Mouse (Mus musculus) ES-Bruce4 (cell line): ENCODE measurements around the gene Timm29. TPM values are rescaled to one million over a fixed set of nuclear protein-coding genes. Genes with fewer than 3 reads are reported as not detected.

Experiments used
- H3K27ac ChIP-seq: 2 replicates; pipeline ENCODE4 v1.5.1; 2012; ENCODE audit warnings: low read length, inconsistent platforms; ENCODE audit not compliant: insufficient read depth
- H3K27me3 ChIP-seq: 2 replicates; pipeline ENCODE4 v1.6.1; 2012; ENCODE audit warnings: mild to moderate bottlenecking, low read length, inconsistent platforms; ENCODE audit not compliant: control insufficient read depth, poor library complexity, insufficient read depth, severe bottlenecking
- H3K36me3 ChIP-seq: 2 replicates; pipeline ENCODE4 v1.6.1; 2012; ENCODE audit warnings: inconsistent platforms, mild to moderate bottlenecking, low read length, moderate library complexity; ENCODE audit not compliant: control insufficient read depth, poor library complexity, insufficient read depth, severe bottlenecking
- H3K4me1 ChIP-seq: one replicate; pipeline ENCODE4 v1.8.1; 2011; ENCODE audit warnings: low read length; ENCODE audit not compliant: control insufficient read depth, insufficient read depth
- H3K4me3 ChIP-seq: 2 replicates; pipeline ENCODE4 v1.5.1; 2011; ENCODE audit warnings: low read depth, mild to moderate bottlenecking, low read length
- H3K9ac ChIP-seq: 2 replicates; pipeline ENCODE4 v1.6.1; 2012; ENCODE audit warnings: low read depth, mild to moderate bottlenecking, inconsistent platforms; ENCODE audit not compliant: poor library complexity, severe bottlenecking
- H3K9me3 ChIP-seq: replicated peaks from 2 replicates; pipeline ENCODE4 v1.6.1; 2012; ENCODE audit warnings: mild to moderate bottlenecking, low read length, inconsistent platforms; ENCODE audit not compliant: control insufficient read depth, poor library complexity, insufficient read depth, severe bottlenecking
- CTCF ChIP-seq: IDR thresholded peaks from one replicate; pipeline ENCODE4 v1.8.1; 2011; ENCODE audit warnings: low read depth, low read length
- EP300 ChIP-seq: IDR thresholded peaks from 2 replicates; pipeline ENCODE4 v1.6.1; 2011; ENCODE audit warnings: low read depth, low read length; ENCODE audit not compliant: insufficient read depth
- POLR2A ChIP-seq: IDR thresholded peaks from one replicate; pipeline ENCODE4 v1.8.1; 2011; ENCODE audit warnings: low read length; ENCODE audit not compliant: insufficient read depth
- polyA plus RNA-seq: library from polyadenylated mRNA; stranded (reverse); fragments of >200 nt; gene quantifications from 2 replicates; pipeline ENCODE4 v1.2.4, GENCODE M21; 2011; ENCODE audit warnings: low read depth; ENCODE audit not compliant: missing spikeins, insufficient read depth, insufficient read length

Timm29 gene
- polyA plus RNA-seq, 1 experiment = 19.2 TPM

- peaks cover 41% of the 10 kb centered on the region for H3K36me3 ChIP-seq
- TF ChIP-seq EP300 (no peak), CTCF (no peak), POLR2A (no peak)
- H3K9me3 ChIP-seq = no peaks in the 10 kb centered on the region
- no peak overlapping the region for H3K9ac ChIP-seq
- H3K27me3 ChIP-seq = no peaks in the 10 kb centered on the region
- H3K4me3 ChIP-seq = no peak overlapping the region
- peak overlapping the region; percentile 17; the same call in 1 of the 2 replicates for H3K27ac ChIP-seq
- H3K4me1 ChIP-seq = no peaks in the 10 kb centered on the region
Measured at GRCm38 (mm10) chr9:21574012-21574801, 18.3 kb upstream of the Timm29 start.

- no peak for TF ChIP-seq POLR2A
- no peak overlapping the region for H3K9ac ChIP-seq
- H3K27ac ChIP-seq = no peak overlapping the region
- H3K36me3 ChIP-seq = peaks cover 44% of the 10 kb centered on the region
- H3K27me3 ChIP-seq = no peaks in the 10 kb centered on the region
- H3K9me3 ChIP-seq = no peaks in the 10 kb centered on the region
- H3K4me3 ChIP-seq = no peak overlapping the region
- no peaks in the 10 kb centered on the region for H3K4me1 ChIP-seq
Measured at GRCm38 (mm10) chr9:21575253-21575652, 17.3 kb upstream of the Timm29 start.

- H3K36me3 ChIP-seq = peaks cover 40% of the 10 kb centered on the region
Measured at GRCm38 (mm10) chr9:21576286-21576685, 16.2 kb upstream of the Timm29 start.

GRCm38 (mm10) chr9:21578226-21578625 is 14.3 kb upstream of the Timm29 start:
- H3K4me3 ChIP-seq = no peak overlapping the region
- no peaks in the 10 kb centered on the region for H3K4me1 ChIP-seq
- H3K27ac ChIP-seq = no peak overlapping the region
- H3K9ac ChIP-seq = no peak overlapping the region
- H3K36me3 ChIP-seq = peaks cover 41% of the 10 kb centered on the region
- TF ChIP-seq CTCF (no peak), EP300 (no peak), POLR2A (no peak)
- H3K27me3 ChIP-seq = no peaks in the 10 kb centered on the region
- H3K9me3 ChIP-seq = no peaks in the 10 kb centered on the region

More at GRCm38 (mm10) chr9:21576286-21576685, 16.2 kb upstream of the Timm29 start:
- no peaks in the 10 kb centered on the region for H3K27me3 ChIP-seq
- no peak overlapping the region for H3K9ac ChIP-seq
- TF ChIP-seq POLR2A (no peak), CTCF (no peak), EP300 (no peak)
- no peaks in the 10 kb centered on the region for H3K4me1 ChIP-seq
- H3K27ac ChIP-seq = no peak overlapping the region
- no peaks in the 10 kb centered on the region for H3K9me3 ChIP-seq
- H3K4me3 ChIP-seq = no peak overlapping the region

- Histone ChIP-seq H3K27me3 (no peaks in the 10 kb centered on the region), H3K4me1 (no peaks in the 10 kb centered on the region), H3K27ac (no peak overlapping the region), H3K9me3 (no peaks in the 10 kb centered on the region), H3K36me3 (peaks cover 52% of the 10 kb centered on the region), H3K4me3 (no peak overlapping the region), H3K9ac (no peak overlapping the region)
- TF ChIP-seq CTCF (no peak), EP300 (no peak), POLR2A (no peak)
Measured at GRCm38 (mm10) chr9:21585401-21585800, 7.1 kb upstream of the Timm29 start.

GRCm38 (mm10) chr9:21587678-21588349 is 4.7 kb upstream of the Timm29 start:
- no peaks in the 10 kb centered on the region for H3K9me3 ChIP-seq
- H3K36me3 ChIP-seq = peaks cover 38% of the 10 kb centered on the region
- no peaks in the 10 kb centered on the region for H3K4me1 ChIP-seq
- no peak overlapping the region for H3K4me3 ChIP-seq
- H3K27ac ChIP-seq = no peak overlapping the region
- no peak overlapping the region for H3K9ac ChIP-seq
- H3K27me3 ChIP-seq = no peaks in the 10 kb centered on the region
- no peak for TF ChIP-seq POLR2A
- no peak for TF ChIP-seq EP300
- no peak for TF ChIP-seq CTCF
